Mouse (Mus musculus): ENCODE measurements around the gene Dnm1l.
"Not testable (repeated sequence)": the region's sequence is repeated elsewhere in the genome, so short reads cannot be mapped to it uniquely, and the experiment has no call there.

Dnm1l gene

GRCm38 (mm10) chr16:16358481-16359100, at the start of gene Dnm1l:
Gene Dnm1l (minus strand): TSS chr16:16358959.
- DNase-seq, result peak; percentile 97

- not testable (repeated sequence) for DNase-seq
Observed at GRCm38 (mm10) chr16:16367217-16367616, 8.5 kb upstream of the Dnm1l start.

- not testable (repeated sequence) for DNase-seq
Observed at GRCm38 (mm10) chr16:16359101-16359482, 333 bp upstream of the Dnm1l start.

GRCm38 (mm10) chr16:16357908-16358307, 851 bp downstream of the Dnm1l start:
- DNase-seq, result peak; percentile 9

- DNase-seq, result no peak
Observed at GRCm38 (mm10) chr16:16346420-16346819, 12.3 kb downstream of the Dnm1l start.

GRCm38 (mm10) chr16:16325775-16326336, 32.9 kb downstream of the Dnm1l start:
- DNase-seq, result no peak

- DNase-seq, result no peak
Observed at GRCm38 (mm10) chr16:16311319-16311718, 47.4 kb downstream of the Dnm1l start.

- no peak for DNase-seq
Observed at GRCm38 (mm10) chr16:16303888-16304287, 54.9 kb downstream of the Dnm1l start.

- peak; percentile 56 for DNase-seq
Observed at GRCm38 (mm10) chr16:16303138-16303827, 55.5 kb downstream of the Dnm1l start.

- peak; percentile 90 for DNase-seq
Observed at GRCm38 (mm10) chr16:16302369-16303137, 56.2 kb downstream of the Dnm1l start, which contains the start of gene Yars2. Gene Yars2 (plus strand): TSS chr16:16302965.

GRCm38 (mm10) chr16:16273752-16274151, 85.0 kb downstream of the Dnm1l start:
- DNase-seq, result no peak

- DNase-seq, result no peak
Observed at GRCm38 (mm10) chr16:16272978-16273377, 85.8 kb downstream of the Dnm1l start.

GRCm38 (mm10) chr16:16262436-16262835, 96.3 kb downstream of the Dnm1l start:
- no peak for DNase-seq

Data from thymus, postnatal 4 days (tissue).